Mouse (Mus musculus): ENCODE results near the gene Dbp. TPM values are rescaled to one million over a fixed set of nuclear protein-coding genes. Genes with fewer than 3 reads are reported as not detected.

Dbp gene
- polyA plus RNA-seq, 1 experiment from 2014 or later, result 3.5 TPM

DNA sequence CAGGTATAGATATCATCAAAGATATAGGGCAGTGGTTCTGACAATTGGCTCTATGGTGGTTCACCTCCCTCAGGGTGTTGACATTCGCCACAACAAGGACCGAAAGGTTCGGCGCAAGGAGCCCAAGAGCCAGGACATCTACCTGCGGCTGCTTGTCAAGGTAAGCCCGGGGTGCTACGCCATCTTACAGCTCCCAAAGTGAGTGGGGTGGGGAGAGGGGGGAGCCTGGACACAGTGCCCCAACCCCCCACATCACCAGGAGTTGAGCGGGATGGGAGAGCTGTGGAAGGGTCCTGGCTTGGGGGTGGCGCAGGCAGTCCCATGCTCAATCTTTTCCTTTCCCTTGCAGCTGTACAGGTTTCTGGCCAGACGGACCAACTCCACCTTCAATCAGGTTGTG lies 14.3 kb downstream of the Dbp start:
- H3K9me3 ChIP-seq (ENCODE audit: control insufficient read depth, low read length), result no peaks in the 10 kb centered on the region
- H3K27ac ChIP-seq (ENCODE audit: low read depth, low read length), result no peak overlapping the region
- H3K9ac ChIP-seq (ENCODE audit: low read length), result peak overlapping the region; percentile 93
- H3K4me2 ChIP-seq, result peak overlapping the region; percentile 70
- peaks cover 21% of the 10 kb centered on the region for H3K36me3 ChIP-seq (ENCODE audit: control insufficient read depth, insufficient read depth, low read length)
- H3K4me1 ChIP-seq (ENCODE audit: control insufficient read depth, insufficient read depth, low read length), result peaks cover 39% of the 10 kb centered on the region
- ATAC-seq (ENCODE audit: low FRiP score) (no peak), DNase-seq (ENCODE audit: low spot score, missing footprints) (peak; percentile 80)
- no peaks in the 10 kb centered on the region for H3K27me3 ChIP-seq (ENCODE audit: control insufficient read depth, insufficient read depth, low read length)
- peak overlapping the region; percentile 93 for H3K4me3 ChIP-seq (ENCODE audit: low read depth, low read length)
- 84% methylated on average over 10 of the region's 10 CpGs for WGBS

DNA sequence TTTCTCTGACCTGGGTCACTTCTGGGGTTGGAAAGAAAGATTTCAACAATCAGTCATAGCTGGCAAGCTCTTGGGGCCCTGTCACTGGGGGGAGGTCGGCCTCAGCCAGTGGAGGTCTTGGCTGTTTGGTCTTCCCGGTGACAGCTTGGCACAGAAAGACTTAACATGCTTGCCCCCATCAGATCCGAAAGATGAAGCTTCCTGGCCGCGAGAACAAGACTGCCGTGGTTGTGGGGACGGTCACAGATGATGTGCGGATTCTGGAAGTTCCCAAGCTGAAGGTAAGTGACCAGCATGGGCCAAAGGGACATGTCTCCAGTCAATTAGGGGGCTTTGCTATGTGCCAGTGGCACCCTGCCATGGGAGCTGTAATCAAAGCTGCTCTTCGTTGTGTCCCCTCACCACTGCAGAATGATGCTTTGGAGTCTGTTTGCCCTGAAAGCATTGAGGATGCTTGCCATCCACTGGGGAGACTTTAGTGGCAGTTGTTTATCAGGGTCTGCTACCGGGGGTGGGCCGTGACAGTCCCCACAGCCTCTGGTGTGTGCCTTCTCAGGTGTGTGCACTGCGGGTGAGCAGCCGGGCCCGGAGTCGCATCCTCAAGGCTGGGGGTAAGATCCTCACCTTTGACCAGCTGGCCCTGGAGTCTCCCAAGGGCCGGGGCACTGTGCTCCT lies 15.0 kb downstream of the Dbp start:
- no peak overlapping the region; the same call in 1 of the 2 replicates for H3K4me2 ChIP-seq
- H3K4me1 ChIP-seq (ENCODE audit: control insufficient read depth, insufficient read depth, low read length), result peaks cover 33% of the 10 kb centered on the region
- peaks cover 25% of the 10 kb centered on the region for H3K36me3 ChIP-seq (ENCODE audit: control insufficient read depth, insufficient read depth, low read length)
- no peak overlapping the region for H3K27ac ChIP-seq (ENCODE audit: low read depth, low read length)
- H3K9me3 ChIP-seq (ENCODE audit: control insufficient read depth, low read length), result no peaks in the 10 kb centered on the region
- DNase-seq (ENCODE audit: low spot score, missing footprints) (peak; percentile 82), ATAC-seq (ENCODE audit: low FRiP score) (no peak)
- no peak overlapping the region for H3K9ac ChIP-seq (ENCODE audit: low read length)
- H3K27me3 ChIP-seq (ENCODE audit: control insufficient read depth, insufficient read depth, low read length), result no peaks in the 10 kb centered on the region
- WGBS, result 94% methylated on average over 15 of the region's 16 CpGs
- no peak overlapping the region for H3K4me3 ChIP-seq (ENCODE audit: low read depth, low read length)

DNA sequence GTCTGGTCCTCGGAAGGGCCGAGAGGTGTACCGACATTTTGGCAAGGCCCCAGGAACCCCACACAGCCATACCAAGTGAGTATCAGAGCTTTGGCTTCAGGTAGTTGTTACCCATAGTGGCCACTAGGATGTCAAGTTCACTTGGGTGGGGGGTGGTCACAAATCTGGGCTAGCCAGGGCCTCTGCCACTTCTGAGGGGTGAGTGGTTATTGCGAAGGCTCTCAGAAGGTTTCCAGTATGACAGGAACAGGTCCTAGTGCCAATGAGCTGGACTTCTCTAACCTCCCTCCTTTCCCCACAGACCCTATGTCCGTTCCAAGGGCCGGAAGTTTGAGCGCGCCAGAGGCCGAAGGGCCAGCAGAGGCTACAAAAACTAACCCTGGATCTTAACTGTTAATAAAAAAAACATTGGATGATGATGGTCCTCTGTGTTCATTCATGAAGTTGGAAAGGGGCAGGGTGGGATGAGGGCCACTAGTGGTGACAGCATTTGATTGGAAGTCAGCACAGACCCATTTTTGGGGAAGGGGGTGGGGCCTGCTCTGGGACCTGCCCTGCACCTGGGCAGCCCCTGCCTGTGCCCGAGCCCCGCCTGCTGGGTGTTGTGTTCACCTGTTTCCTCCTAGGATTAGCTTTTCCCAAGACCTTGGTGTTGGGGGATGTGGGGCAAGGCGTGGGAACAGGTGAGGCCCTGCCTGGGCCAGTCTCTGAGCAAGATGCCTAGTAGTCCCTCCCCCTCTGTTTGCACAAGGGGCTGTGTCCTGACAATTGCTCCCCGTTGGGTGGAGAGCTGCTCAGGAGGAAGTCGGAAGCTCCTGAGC lies 15.7 kb downstream of the Dbp start, which contains the start of gene Fam83e:
Gene Fam83e, plus strand, starts transcription at position 800 of the 821 bp plus-strand sequence.
- ATAC-seq (ENCODE audit: low FRiP score), result no peak
- H3K4me3 ChIP-seq (ENCODE audit: low read depth, low read length), result no peak within 1 kb of the TSS
- H3K9ac ChIP-seq (ENCODE audit: low read length), result no peak within 1 kb of the TSS
- peaks cover 30% of the 10 kb centered on the region for H3K4me1 ChIP-seq (ENCODE audit: control insufficient read depth, insufficient read depth, low read length)
- H3K27me3 ChIP-seq (ENCODE audit: control insufficient read depth, insufficient read depth, low read length), result no peaks in the 10 kb centered on the region
- H3K36me3 ChIP-seq (ENCODE audit: control insufficient read depth, insufficient read depth, low read length), result peaks cover 25% of the 10 kb centered on the region
- WGBS, result 82% methylated on average over 14 of the region's 14 CpGs
- H3K4me2 ChIP-seq, result no peak within 1 kb of the TSS
- peak; percentile 81 for DNase-seq (ENCODE audit: low spot score, missing footprints)
- no peaks in the 10 kb centered on the region for H3K9me3 ChIP-seq (ENCODE audit: control insufficient read depth, low read length)
- H3K27ac ChIP-seq (ENCODE audit: low read depth, low read length), result no peak within 1 kb of the TSS

DNA sequence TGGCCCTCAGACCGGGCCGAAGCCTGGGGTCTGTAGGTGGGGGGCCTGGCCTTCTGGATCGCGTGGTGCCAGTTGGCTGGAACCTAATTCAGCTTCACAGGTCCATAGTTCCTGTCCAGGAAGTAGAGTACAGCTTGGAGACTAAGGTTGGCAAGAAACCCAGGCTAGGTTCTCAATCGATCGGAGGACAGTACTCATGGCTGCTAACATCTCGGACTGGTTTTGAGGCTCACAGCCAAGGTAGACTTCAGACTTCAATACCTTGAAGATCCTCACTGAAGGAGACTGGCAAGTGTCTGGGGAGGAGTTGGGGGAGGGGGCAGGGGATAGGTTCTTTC lies 16.3 kb downstream of the Dbp start:
- no peak overlapping the region for H3K27ac ChIP-seq (ENCODE audit: low read depth, low read length)
- 89% methylated on average over 7 of the region's 7 CpGs for WGBS
- no peak overlapping the region for H3K9ac ChIP-seq (ENCODE audit: low read length)
- H3K4me1 ChIP-seq (ENCODE audit: control insufficient read depth, insufficient read depth, low read length), result peaks cover 24% of the 10 kb centered on the region
- H3K9me3 ChIP-seq (ENCODE audit: control insufficient read depth, low read length), result no peaks in the 10 kb centered on the region
- H3K4me2 ChIP-seq, result no peak overlapping the region
- DNase-seq (ENCODE audit: low spot score, missing footprints) (peak; percentile 81), ATAC-seq (ENCODE audit: low FRiP score) (no peak)
- no peak overlapping the region for H3K4me3 ChIP-seq (ENCODE audit: low read depth, low read length)
- no peaks in the 10 kb centered on the region for H3K27me3 ChIP-seq (ENCODE audit: control insufficient read depth, insufficient read depth, low read length)
- H3K36me3 ChIP-seq (ENCODE audit: control insufficient read depth, insufficient read depth, low read length), result peaks cover 31% of the 10 kb centered on the region

DNA sequence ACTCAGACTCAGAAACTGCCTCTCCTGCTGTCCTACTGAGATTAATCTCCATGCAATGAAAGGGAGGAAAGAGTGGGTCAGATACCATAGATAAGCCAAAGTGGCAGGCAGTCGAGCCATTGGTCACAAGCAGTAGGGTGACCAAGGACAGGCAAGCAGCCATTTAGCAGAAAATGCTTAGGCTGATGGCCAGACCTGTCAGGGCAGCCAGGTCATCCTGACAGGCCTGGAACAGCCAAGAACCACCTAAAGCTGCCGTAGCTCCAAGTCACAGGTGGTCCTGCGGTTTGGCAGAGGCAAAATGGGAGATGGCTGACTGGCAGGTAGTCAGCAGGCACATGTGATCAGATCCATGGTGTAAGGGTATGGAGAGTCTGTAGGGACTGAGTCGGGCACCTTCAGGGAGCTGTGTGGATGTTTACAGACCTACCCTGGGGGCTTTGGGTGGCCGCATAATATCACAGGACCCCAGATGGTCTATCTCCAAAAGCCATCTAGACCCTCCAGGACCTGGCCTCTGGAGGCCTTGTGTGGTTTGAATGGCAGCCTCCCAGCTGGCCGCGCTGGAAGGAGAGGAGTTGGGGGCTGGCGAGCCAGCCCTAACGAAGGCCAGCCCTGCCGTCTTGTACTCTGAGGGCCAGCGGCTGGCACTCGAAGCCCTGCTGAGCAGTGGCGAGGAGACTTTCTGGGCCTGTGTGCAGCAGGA lies 16.9 kb downstream of the Dbp start:
- no peak for DNase-seq (ENCODE audit: low spot score, missing footprints)
- WGBS, result 79% methylated on average over 13 of the region's 13 CpGs
- H3K36me3 ChIP-seq (ENCODE audit: control insufficient read depth, insufficient read depth, low read length), result peaks cover 32% of the 10 kb centered on the region
- H3K27me3 ChIP-seq (ENCODE audit: control insufficient read depth, insufficient read depth, low read length), result no peaks in the 10 kb centered on the region
- no peak for ATAC-seq (ENCODE audit: low FRiP score)
- H3K9me3 ChIP-seq (ENCODE audit: control insufficient read depth, low read length), result no peaks in the 10 kb centered on the region
- peaks cover 19% of the 10 kb centered on the region for H3K4me1 ChIP-seq (ENCODE audit: control insufficient read depth, insufficient read depth, low read length)
- H3K27ac ChIP-seq (ENCODE audit: low read depth, low read length), result no peak overlapping the region
- no peak overlapping the region for H3K4me3 ChIP-seq (ENCODE audit: low read depth, low read length)
- H3K4me2 ChIP-seq, result no peak overlapping the region
- no peak overlapping the region for H3K9ac ChIP-seq (ENCODE audit: low read length)

DNA sequence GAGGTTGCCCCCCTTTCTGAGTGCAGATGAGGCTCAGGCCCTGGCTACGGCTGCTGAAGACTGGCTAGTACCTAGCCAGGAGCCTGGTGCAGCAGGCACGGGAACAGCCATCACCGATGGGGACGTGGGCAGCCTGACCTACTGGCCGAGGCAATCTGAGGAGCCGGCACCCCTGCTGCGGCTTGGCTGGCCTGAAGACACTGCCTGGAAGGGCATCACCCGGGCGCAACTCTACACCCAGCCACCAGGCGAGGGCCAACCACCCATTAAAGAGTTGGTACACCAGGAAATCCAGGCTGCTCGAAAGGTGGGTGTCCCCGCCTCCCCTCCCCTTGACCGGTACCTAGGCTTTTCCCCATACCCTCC lies 17.4 kb downstream of the Dbp start:
- no peak overlapping the region for H3K9ac ChIP-seq (ENCODE audit: low read length)
- no peaks in the 10 kb centered on the region for H3K27me3 ChIP-seq (ENCODE audit: control insufficient read depth, insufficient read depth, low read length)
- H3K36me3 ChIP-seq (ENCODE audit: control insufficient read depth, insufficient read depth, low read length), result peaks cover 32% of the 10 kb centered on the region
- H3K4me2 ChIP-seq, result no peak overlapping the region
- no peak for ATAC-seq (ENCODE audit: low FRiP score)
- DNase-seq (ENCODE audit: low spot score, missing footprints), result peak; percentile 82
- no peak overlapping the region for H3K4me3 ChIP-seq (ENCODE audit: low read depth, low read length)
- no peaks in the 10 kb centered on the region for H3K9me3 ChIP-seq (ENCODE audit: control insufficient read depth, low read length)
- no peak overlapping the region for H3K27ac ChIP-seq (ENCODE audit: low read depth, low read length)
- peaks cover 14% of the 10 kb centered on the region for H3K4me1 ChIP-seq (ENCODE audit: control insufficient read depth, insufficient read depth, low read length)
- 77% methylated on average over 13 of the region's 13 CpGs for WGBS

DNA sequence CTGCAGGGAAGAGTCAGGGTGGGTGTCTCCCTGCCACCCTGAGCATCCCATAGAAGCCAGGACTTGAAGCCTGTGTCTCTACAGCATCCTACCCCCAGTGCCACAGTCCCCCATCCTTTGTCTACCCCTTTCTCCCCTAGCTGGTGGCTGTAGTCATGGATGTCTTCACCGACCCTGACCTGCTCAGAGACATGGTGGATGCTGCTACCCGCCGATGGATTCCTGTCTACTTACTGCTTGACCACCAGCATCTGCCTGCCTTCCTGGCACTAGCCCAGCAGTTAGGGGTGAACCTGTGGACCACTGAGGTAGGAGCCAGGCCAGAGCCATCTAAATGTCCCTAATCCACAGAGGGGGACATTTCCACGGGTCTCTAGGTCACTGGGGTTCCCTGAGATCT lies 18.4 kb downstream of the Dbp start:
- WGBS, result 92% methylated on average over 4 of the region's 4 CpGs
- ATAC-seq (ENCODE audit: low FRiP score) (no peak), DNase-seq (ENCODE audit: low spot score, missing footprints) (no peak)
- Histone ChIP-seq H3K27ac (ENCODE audit: low read depth, low read length) (no peak overlapping the region), H3K4me2 (no peak overlapping the region), H3K9me3 (ENCODE audit: control insufficient read depth, low read length) (no peaks in the 10 kb centered on the region), H3K27me3 (ENCODE audit: control insufficient read depth, insufficient read depth, low read length) (no peaks in the 10 kb centered on the region), H3K36me3 (ENCODE audit: control insufficient read depth, insufficient read depth, low read length) (peaks cover 32% of the 10 kb centered on the region), H3K4me3 (ENCODE audit: low read depth, low read length) (no peak overlapping the region), H3K9ac (ENCODE audit: low read length) (no peak overlapping the region), H3K4me1 (ENCODE audit: control insufficient read depth, insufficient read depth, low read length) (peaks cover 14% of the 10 kb centered on the region)

DNA sequence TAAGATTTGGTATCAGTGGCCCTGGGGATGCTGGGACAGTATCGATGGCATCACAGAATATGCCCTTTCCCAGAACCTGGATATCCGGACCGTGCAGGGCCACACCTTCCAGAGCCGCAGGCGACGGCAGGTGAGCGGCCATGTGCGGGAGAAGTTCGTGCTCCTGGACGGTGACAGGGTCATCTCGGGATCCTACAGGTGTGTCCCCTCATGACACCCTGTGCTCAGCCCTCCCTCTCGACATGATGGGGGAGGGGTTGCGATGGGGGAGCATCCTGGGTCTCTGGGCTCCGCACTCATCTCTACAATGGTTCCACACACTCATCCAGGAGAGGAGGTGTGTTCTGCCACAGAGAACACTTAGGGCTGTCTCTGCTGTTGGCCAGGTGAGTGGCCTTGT lies 18.9 kb downstream of the Dbp start:
- DNase-seq (ENCODE audit: low spot score, missing footprints), result no peak
- 94% methylated on average over 14 of the region's 14 CpGs for WGBS
- Histone ChIP-seq H3K27ac (ENCODE audit: low read depth, low read length) (no peak overlapping the region), H3K9me3 (ENCODE audit: control insufficient read depth, low read length) (no peaks in the 10 kb centered on the region), H3K36me3 (ENCODE audit: control insufficient read depth, insufficient read depth, low read length) (peaks cover 32% of the 10 kb centered on the region), H3K9ac (ENCODE audit: low read length) (no peak overlapping the region), H3K4me3 (ENCODE audit: low read depth, low read length) (no peak overlapping the region), H3K4me2 (no peak overlapping the region), H3K27me3 (ENCODE audit: control insufficient read depth, insufficient read depth, low read length) (no peaks in the 10 kb centered on the region), H3K4me1 (ENCODE audit: control insufficient read depth, insufficient read depth, low read length) (peaks cover 12% of the 10 kb centered on the region)
- no peak for ATAC-seq (ENCODE audit: low FRiP score)

DNA sequence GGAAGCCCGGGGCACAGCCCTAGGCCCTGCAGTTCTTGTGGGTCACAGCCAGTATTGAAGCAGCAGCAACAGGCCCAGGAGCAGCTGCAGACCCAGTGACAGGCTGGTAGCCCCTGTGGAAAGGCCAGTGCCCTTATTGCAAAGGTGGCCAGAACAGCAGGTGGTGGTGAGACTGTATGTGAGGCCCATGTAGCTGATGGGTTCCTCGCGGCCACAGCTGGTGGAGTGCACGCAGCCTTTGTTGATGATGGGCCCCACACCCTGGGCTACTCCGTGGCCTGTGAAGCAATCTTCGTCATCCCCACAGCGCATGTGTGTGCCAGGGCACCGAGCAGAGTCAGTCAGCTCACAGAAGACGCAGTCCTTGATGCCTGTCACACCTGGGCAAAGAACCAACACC lies 20.3 kb downstream of the Dbp start:
- H3K4me3 ChIP-seq (ENCODE audit: low read depth, low read length), result no peak overlapping the region
- H3K27me3 ChIP-seq (ENCODE audit: control insufficient read depth, insufficient read depth, low read length), result no peaks in the 10 kb centered on the region
- no peaks in the 10 kb centered on the region for H3K4me1 ChIP-seq (ENCODE audit: control insufficient read depth, insufficient read depth, low read length)
- DNase-seq (ENCODE audit: low spot score, missing footprints) (no peak), ATAC-seq (ENCODE audit: low FRiP score) (no peak)
- no peak overlapping the region for H3K9ac ChIP-seq (ENCODE audit: low read length)
- no peak overlapping the region for H3K4me2 ChIP-seq
- H3K27ac ChIP-seq (ENCODE audit: low read depth, low read length), result no peak overlapping the region
- H3K9me3 ChIP-seq (ENCODE audit: control insufficient read depth, low read length), result no peaks in the 10 kb centered on the region
- peaks cover 25% of the 10 kb centered on the region for H3K36me3 ChIP-seq (ENCODE audit: control insufficient read depth, insufficient read depth, low read length)
- 92% methylated on average over 9 of the region's 9 CpGs for WGBS
